Comparison of ENCODE assay signal across 9 mouse cellular contexts in genomic region chr9:56159456-56159855, GRCm38 (mm10). TPM values are rescaled to one million over a fixed set of nuclear protein-coding genes. Genes with fewer than 3 reads are reported as not detected.
DNase-seq lines count a peak whose midpoint lies in the region; ATAC-seq and TF ChIP-seq lines count a peak whose summit lies in the region.
"Had no signal": no experiment of that assay in that cellular context is flagged by ENCODE, and none has a peak within 500 bp of the region (broad histone marks: within the 10 kb centered on the region; RNA-seq: fewer than 3 reads in every experiment).

No protein-coding gene starts in this region.

- peak overlapping the region; percentile 75 for H3K4me2 ChIP-seq in neural tube, embryonic 11.5 days (ENCODE audit: low read depth)
- peak overlapping the region; percentile 96 for H3K4me2 ChIP-seq in liver, embryonic 14.5 days (ENCODE audit: low read depth)

- DNase-seq in embryo, embryonic 10.5 days (ENCODE audit: low spot score): peak; percentile 31
- DNase-seq in embryo, embryonic 9.5 days (ENCODE audit: extremely low spot score): no peak
- no peak for DNase-seq in neural tube, embryonic 11.5 days (ENCODE audit: low spot score)
- no peak for DNase-seq in neural tube, embryonic 10.5 days (ENCODE audit: extremely low spot score, low spot score)
- no peak for DNase-seq in liver, embryonic 14.5 days (ENCODE audit: low read depth in 3 of 3, low spot score in 3 of 3)
- DNase-seq in thymus, postnatal 4 days: no peak
- DNase-seq in urinary bladder, adult 18-20 months (ENCODE audit: low spot score in 2 of 2): no peak
- DNase-seq: right cerebral cortex, postnatal 14 days had no signal

- H3K9me3 ChIP-seq in neural tube, embryonic 11.5 days (ENCODE audit: control insufficient read depth, low read length): no peaks in the 10 kb centered on the region
- no peaks in the 10 kb centered on the region for H3K9me3 ChIP-seq in liver, embryonic 14.5 days (ENCODE audit: control insufficient read depth, low read length)

- no peaks in the 10 kb centered on the region for H3K36me3 ChIP-seq in neural tube, embryonic 11.5 days (ENCODE audit: control insufficient read depth, insufficient read depth, low read length)
- no peaks in the 10 kb centered on the region for H3K36me3 ChIP-seq in liver, embryonic 14.5 days (replicated peaks; ENCODE audit: control insufficient read depth, insufficient read depth, low read depth)

- 9% methylated on average over 2 of the region's 2 CpGs for WGBS in neural tube, embryonic 11.5 days
- 48% methylated on average over 2 of the region's 2 CpGs for WGBS in liver, embryonic 14.5 days (ENCODE audit: insufficient replicate concordance)

- TF ChIP-seq EP300 in liver, embryonic 14.5 days (IDR thresholded peaks at IDR 0.05; ENCODE audit: low read depth): no peak

- no peaks in the 10 kb centered on the region for H3K27me3 ChIP-seq in neural tube, embryonic 11.5 days (ENCODE audit: control insufficient read depth, insufficient read depth, low read length)
- no peaks in the 10 kb centered on the region for H3K27me3 ChIP-seq in liver, embryonic 14.5 days (ENCODE audit: control insufficient read depth, insufficient read depth, low read length)

- no peak for TF ChIP-seq CTCF in liver, embryonic 14.5 days (IDR thresholded peaks at IDR 0.05; ENCODE audit: low read depth)

- peak overlapping the region; percentile 100 for H3K9ac ChIP-seq in neural tube, embryonic 11.5 days (ENCODE audit: low read length)
- no peak overlapping the region for H3K9ac ChIP-seq in liver, embryonic 14.5 days (replicated peaks)

- H3K4me1 ChIP-seq in neural tube, embryonic 11.5 days (ENCODE audit: control insufficient read depth, insufficient read depth, low read length): peaks cover 13% of the 10 kb centered on the region
- H3K4me1 ChIP-seq in liver, embryonic 14.5 days (replicated peaks; ENCODE audit: control insufficient read depth in 2 of 2, insufficient read depth in 2 of 2, low read length in 1 of 2): peaks cover 4 to 7% of the 10 kb centered on the region in 2 experiments; a peak in 2 of 4 replicates

- H3K27ac ChIP-seq in neural tube, embryonic 11.5 days (ENCODE audit: low read depth, low read length): no peak overlapping the region
- H3K27ac ChIP-seq in liver, embryonic 14.5 days: no peak overlapping the region

- no peak for ATAC-seq in neural tube, embryonic 11.5 days (ENCODE audit: insufficient read depth, low FRiP score, low TSS enrichment)
- no peak for ATAC-seq in liver, embryonic 14.5 days (ENCODE audit: insufficient read depth)
- ATAC-seq in inflammation-experienced regulatory T-cells, adult 6 months: no peak

- H3K4me3 ChIP-seq in neural tube, embryonic 11.5 days (ENCODE audit: low read depth, low read length): peak overlapping the region; percentile 98
- H3K4me3 ChIP-seq in liver, embryonic 14.5 days (ENCODE audit: insufficient read depth in 1 of 2, low read depth in 2 of 2, low read length in 2 of 2): no peak overlapping the region

RNA-seq across cellular contexts. Expression of gene Tspan3, which starts 5.8 kb away (rescaled TPM):
- polyA plus RNA-seq in neural tube, embryonic 11.5 days (2014; fragmentation: Nextera tagmentation; extraction: Ambion mirVana): 571 and 584 TPM in 2 replicates
- 14.2 and 15.3 TPM in 2 replicates for polyA plus RNA-seq in liver, embryonic 14.5 days (2012; rRNA removed)
- 22.4 and 28.7 TPM in 2 replicates for polyA plus RNA-seq in liver, embryonic 14.5 days (2014; fragmentation: Nextera tagmentation; extraction: Ambion mirVana)
- polyA plus RNA-seq in inflammation-experienced regulatory T-cells, adult 6 months (2017; shearing (Covaris generic)): 10 to 100 TPM; 45.4 to 48.2 (median 47.7) TPM

Comparison
In these comparisons a context has a peak if more than half of its experiments do, and no peak if none do; other contexts are left out.
1. RNA of gene Tspan3, which starts 5.8 kb away (polyA plus RNA-seq): 571 to 584 TPM in neural tube, embryonic 11.5 days; 45.4 to 48.2 TPM in inflammation-experienced regulatory T-cells, adult 6 months and 14.2 to 28.7 TPM in liver, embryonic 14.5 days; every median in the first group is over 10 times any median in the second.